Comparison of ENCODE assay signal across 28 mouse cellular contexts in genomic region chr19:28612249-28612648, GRCm38 (mm10).
A peak's percentile ranks its signal among the peaks of the same experiment; 100 is the strongest.
DNase-seq lines count a peak whose midpoint lies in the region; ATAC-seq lines count a peak whose summit lies in the region.
"Had no signal": no experiment of that assay in that cellular context is flagged by ENCODE, and none has a peak within 500 bp of the region (broad histone marks: within the 10 kb centered on the region; RNA-seq: fewer than 3 reads in every experiment).

No protein-coding gene starts in this region.

- H3K27ac ChIP-seq in embryonic facial prominence, embryonic 10.5 days (replicated peaks), result no peak overlapping the region
- H3K27ac ChIP-seq: embryonic facial prominence, embryonic 12.5 days; hindbrain, embryonic 14.5 days; layer of hippocampus, adult 2 months; liver, embryonic 12.5 days; neural tube, embryonic 13.5 days had no signal

- peaks cover 23% of the 10 kb centered on the region for H3K4me1 ChIP-seq in embryonic facial prominence, embryonic 10.5 days
- H3K4me1 ChIP-seq: liver, embryonic 12.5 days had no signal

- H3K4me3 ChIP-seq in embryonic facial prominence, embryonic 10.5 days, result no peak overlapping the region
- H3K4me3 ChIP-seq: embryonic facial prominence, embryonic 12.5 days; layer of hippocampus, adult 2 months; liver, embryonic 12.5 days; myocyte; neural tube, embryonic 13.5 days had no signal

- intact Hi-C loops in heart, postnatal 14 days (cut with DNase I), result no loop called here

- no peaks in the 10 kb centered on the region for H3K9me3 ChIP-seq in embryonic facial prominence, embryonic 10.5 days
- H3K9me3 ChIP-seq: embryonic facial prominence, embryonic 12.5 days; liver, embryonic 12.5 days; neural tube, embryonic 13.5 days had no signal

- H3K36me3 ChIP-seq in splenic B cell, adult 2 months (ENCODE audit: control insufficient read depth, insufficient read depth, low read length, poor library complexity, severe bottlenecking), result no peaks in the 10 kb centered on the region
- H3K36me3 ChIP-seq in embryonic facial prominence, embryonic 10.5 days (replicated peaks), result no peaks in the 10 kb centered on the region
- H3K36me3 ChIP-seq: embryonic facial prominence, embryonic 12.5 days; liver, embryonic 12.5 days; neural tube, embryonic 13.5 days had no signal

- ATAC-seq in activated CD4-positive, CD25-positive, alpha-beta regulatory T cell, adult 4 months, result peak; percentile 84
- ATAC-seq: forebrain, embryonic 14.5 days; liver, embryonic 12.5 days; liver, postnatal 0 days had no signal

- no peaks in the 10 kb centered on the region for H3K27me3 ChIP-seq in splenic B cell, adult 2 months (ENCODE audit: control insufficient read depth, insufficient read depth, low read length, poor library complexity, severe bottlenecking)
- no peaks in the 10 kb centered on the region for H3K27me3 ChIP-seq in embryonic facial prominence, embryonic 10.5 days (replicated peaks; ENCODE audit: low read depth, poor library complexity, severe bottlenecking)
- H3K27me3 ChIP-seq: embryonic facial prominence, embryonic 12.5 days; liver, embryonic 12.5 days; neural tube, embryonic 13.5 days had no signal

- WGBS in embryonic facial prominence, embryonic 10.5 days, result 83% methylated on average over 10 of the region's 10 CpGs

- peak; percentile 55 for DNase-seq in heart, adult 11 months
- DNase-seq in heart, postnatal 14 days, result no peak
- peak; percentile 67 for DNase-seq in CD4-positive helper T cell, adult 2 months (ENCODE audit: low read depth, low spot score)
- DNase-seq in splenic B cell, adult 2 months (ENCODE audit: low read depth, low spot score), result peak; percentile 6
- DNase-seq in embryonic facial prominence, embryonic 10.5 days (ENCODE audit: low spot score), result no peak
- no peak for DNase-seq in left cerebral cortex, adult 18-20 months (ENCODE audit: low spot score in 2 of 2)
- DNase-seq: adrenal gland, postnatal 14 days; cerebellum, adult 11 months; cerebellum, adult 9-10 months; cerebellum, postnatal 36 days; gastrocnemius, postnatal 25 days; heart, adult 18-20 months; heart, postnatal 4 days; kidney, adult 18-20 months; kidney, postnatal 36 days; left cerebral cortex, postnatal 4 days; liver, postnatal 0 days; lung, postnatal 36 days; retina, postnatal 1 day; right cerebral cortex, postnatal 14 days had no signal

Comparison
In these comparisons a context has a peak if more than half of its experiments do, and no peak if none do; other contexts are left out.
1. DNase-seq: peak in heart, adult 11 months (single experiment), CD4-positive helper T cell, adult 2 months (single experiment) and splenic B cell, adult 2 months (single experiment); none in heart, postnatal 14 days (0 of 2), embryonic facial prominence, embryonic 10.5 days (single experiment) and left cerebral cortex, adult 18-20 months (0 of 2).